Mouse (Mus musculus) embryonic facial prominence, embryonic 15.5 days (tissue): ENCODE results near the gene Copz1. TPM values are rescaled to one million over a fixed set of nuclear protein-coding genes. Genes with fewer than 3 reads are reported as not detected.
A peak's percentile ranks its signal among the peaks of the same experiment; 100 is the strongest.

ENCODE experiments used
- ATAC-seq: fragments of 200-750 bp; cut with Nextera tagmentation; 2 replicates; pipeline ENCODE4 v1.8.0; 2017; ENCODE audit warnings: low read depth, moderate TSS enrichment; ENCODE audit not compliant: insufficient number of reproducible peaks, low FRiP score, low TSS enrichment
- H3K27ac ChIP-seq: fragments of 300-500 bp; sonication (generic); replicated peaks from 2 replicates; pipeline ENCODE4 v1.5.1; 2015; ENCODE audit warnings: mild to moderate bottlenecking, inconsistent platforms
- H3K27me3 ChIP-seq: fragments of 300-500 bp; sonication (generic); 2 replicates; pipeline ENCODE4 v1.6.1; 2015; ENCODE audit warnings: inconsistent platforms
- H3K36me3 ChIP-seq: fragments of 300-500 bp; sonication (generic); 2 replicates; pipeline ENCODE4 v1.6.1; 2015; ENCODE audit warnings: mild to moderate bottlenecking, inconsistent platforms
- H3K4me1 ChIP-seq: fragments of 300-500 bp; sonication (generic); 2 replicates; pipeline ENCODE4 v1.6.1; 2015; ENCODE audit warnings: inconsistent platforms
- H3K4me2 ChIP-seq: fragments of 300-500 bp; sonication (generic); replicated peaks from 2 replicates; pipeline ENCODE4 v1.6.1; 2015; ENCODE audit warnings: mild to moderate bottlenecking, inconsistent platforms
- H3K4me3 ChIP-seq: fragments of 300-500 bp; sonication (generic); replicated peaks from 2 replicates; pipeline ENCODE4 v1.5.1; 2015; ENCODE audit warnings: mild to moderate bottlenecking, inconsistent platforms
- H3K9ac ChIP-seq: fragments of 300-500 bp; sonication (generic); 2 replicates; pipeline ENCODE4 v1.6.1; 2015; ENCODE audit warnings: inconsistent platforms
- H3K9me3 ChIP-seq: fragments of 300-500 bp; sonication (generic); replicated peaks from 2 replicates; pipeline ENCODE4 v1.6.1; 2016; ENCODE audit warnings: inconsistent platforms
- WGBS: fragments of 180-500 bp; shearing (Covaris S2); methylation state at CpG from one replicate; pipeline ENCODE4 v1.1.7; 2015; 5-methylcytosine and 5-hydroxymethylcytosine counted together
- polyA plus RNA-seq: library from polyadenylated mRNA; unstranded; fragments of >200 nt; fragmentation: Nextera tagmentation; extraction: Ambion mirVana; gene quantifications from 2 replicates; pipeline ENCODE4 v1.2.1, GENCODE M21; 2015

The Copz1 gene
- polyA plus RNA-seq = 264 and 279 TPM in 2 replicates

- peak within 1 kb of the TSS; percentile 99 for H3K9ac ChIP-seq
- H3K27me3 ChIP-seq = no peaks in the 10 kb centered on the region
- peaks cover 15% of the 10 kb centered on the region for H3K4me1 ChIP-seq
- under 1% methylated on average over 38 of the region's 38 CpGs for WGBS
- peak; percentile 99 for ATAC-seq
- peak within 1 kb of the TSS; percentile 91 for H3K4me3 ChIP-seq
- peak within 1 kb of the TSS; percentile 75 for H3K27ac ChIP-seq
- peak within 1 kb of the TSS; percentile 64 for H3K4me2 ChIP-seq
- no peaks in the 10 kb centered on the region for H3K36me3 ChIP-seq
- no peaks in the 10 kb centered on the region for H3K9me3 ChIP-seq
Measured at GRCm38 (mm10) chr15:103272419-103273279, at the start of gene Copz1. TSS of gene Copz1 (plus strand) at chr15:103272714.

- H3K9ac ChIP-seq = no peak overlapping the region
- 83% methylated on average over 2 of the region's 2 CpGs for WGBS
- no peaks in the 10 kb centered on the region for H3K9me3 ChIP-seq
- H3K36me3 ChIP-seq = 0 out of 2 replicates have a peak, but pooled peaks cover under 1% of the 10 kb centered on the region
- H3K4me3 ChIP-seq = no peak overlapping the region
- peaks cover 10% of the 10 kb centered on the region; the same call in 1 of the 2 replicates for H3K4me1 ChIP-seq
- H3K27me3 ChIP-seq = no peaks in the 10 kb centered on the region
- ATAC-seq = no peak
- no peak overlapping the region for H3K27ac ChIP-seq
- H3K4me2 ChIP-seq = no peak overlapping the region
Measured at GRCm38 (mm10) chr15:103224161-103224560, 48.4 kb upstream of the Copz1 start.

GRCm38 (mm10) chr15:103227022-103227421, 45.5 kb upstream of the Copz1 start:
- Histone ChIP-seq H3K27ac (no peak overlapping the region), H3K9ac (no peak overlapping the region), H3K27me3 (no peaks in the 10 kb centered on the region), H3K9me3 (no peaks in the 10 kb centered on the region), H3K36me3 (no peaks in the 10 kb centered on the region), H3K4me3 (no peak overlapping the region), H3K4me2 (no peak overlapping the region), H3K4me1 (peaks cover 10% of the 10 kb centered on the region; the same call in 1 of the 2 replicates)
- WGBS = 83% methylated on average over 3 of the region's 3 CpGs
- no peak for ATAC-seq

GRCm38 (mm10) chr15:103227572-103227971, 44.9 kb upstream of the Copz1 start:
- Histone ChIP-seq H3K4me2 (no peak overlapping the region), H3K9ac (no peak overlapping the region), H3K27me3 (no peaks in the 10 kb centered on the region), H3K9me3 (no peaks in the 10 kb centered on the region), H3K36me3 (no peaks in the 10 kb centered on the region), H3K4me1 (peaks cover 10% of the 10 kb centered on the region; the same call in 1 of the 2 replicates), H3K27ac (no peak overlapping the region), H3K4me3 (no peak overlapping the region)
- ATAC-seq = no peak
- WGBS = 67% methylated on average over 2 of the region's 2 CpGs

- Histone ChIP-seq H3K4me2 (no peak overlapping the region), H3K9me3 (no peaks in the 10 kb centered on the region), H3K9ac (no peak overlapping the region), H3K4me3 (no peak overlapping the region), H3K27me3 (no peaks in the 10 kb centered on the region), H3K36me3 (no peaks in the 10 kb centered on the region), H3K27ac (peak overlapping the region; percentile 4; the same call in 1 of the 2 replicates), H3K4me1 (peaks cover 10% of the 10 kb centered on the region; the same call in 1 of the 2 replicates)
- no peak for ATAC-seq
- 64% methylated on average over 2 of the region's 2 CpGs for WGBS
Measured at GRCm38 (mm10) chr15:103228904-103229303, 43.6 kb upstream of the Copz1 start.

- Histone ChIP-seq H3K4me2 (no peak overlapping the region), H3K27me3 (no peaks in the 10 kb centered on the region), H3K4me3 (no peak overlapping the region), H3K9ac (no peak overlapping the region), H3K9me3 (no peaks in the 10 kb centered on the region), H3K27ac (no peak overlapping the region), H3K4me1 (no peaks in the 10 kb centered on the region), H3K36me3 (peaks cover 14% of the 10 kb centered on the region)
- no peak for ATAC-seq
- 76% methylated on average over 2 of the region's 2 CpGs for WGBS
Measured at GRCm38 (mm10) chr15:103233119-103233518, 39.4 kb upstream of the Copz1 start.

DNA sequence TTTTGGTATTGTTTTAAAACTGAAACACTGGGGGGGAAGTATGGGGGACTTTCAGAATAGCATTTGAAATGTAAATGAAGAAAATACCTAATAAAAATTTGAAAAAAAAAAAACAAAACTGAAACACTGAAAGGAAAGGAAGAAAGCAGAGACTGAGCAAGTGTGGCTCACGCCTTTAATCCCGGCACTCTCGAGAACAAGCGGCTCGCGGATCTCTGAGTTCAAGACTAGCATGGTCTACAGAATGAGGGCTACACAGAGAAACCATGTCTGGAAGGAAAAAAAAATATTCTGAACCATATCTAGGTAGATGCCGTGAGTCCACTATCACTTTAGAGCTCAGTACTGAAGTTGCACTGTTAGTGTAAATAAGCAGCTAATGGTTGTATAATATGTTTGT, 35.2 kb upstream of the Copz1 start:
- no peaks in the 10 kb centered on the region for H3K27me3 ChIP-seq
- WGBS = 93% methylated on average over 7 of the region's 7 CpGs
- H3K4me3 ChIP-seq = no peak overlapping the region
- no peak overlapping the region for H3K9ac ChIP-seq
- H3K27ac ChIP-seq = no peak overlapping the region
- H3K9me3 ChIP-seq = no peaks in the 10 kb centered on the region
- ATAC-seq = no peak
- no peak overlapping the region for H3K4me2 ChIP-seq
- H3K4me1 ChIP-seq = peaks cover 3% of the 10 kb centered on the region
- H3K36me3 ChIP-seq = peaks cover 20% of the 10 kb centered on the region

GRCm38 (mm10) chr15:103239130-103239684, 33.3 kb upstream of the Copz1 start:
- Histone ChIP-seq H3K27me3 (no peaks in the 10 kb centered on the region), H3K4me3 (peak overlapping the region; percentile 72), H3K36me3 (peaks cover 38% of the 10 kb centered on the region), H3K9me3 (no peaks in the 10 kb centered on the region), H3K4me2 (peak overlapping the region; percentile 55), H3K9ac (peak overlapping the region; percentile 33), H3K27ac (peak overlapping the region; percentile 94), H3K4me1 (peaks cover 15% of the 10 kb centered on the region)
- ATAC-seq = peak; percentile 91
- under 1% methylated on average over 26 of the region's 26 CpGs for WGBS

GRCm38 (mm10) chr15:103239685-103240159, 32.8 kb upstream of the Copz1 start, which contains the start of gene Cbx5:
TSS of gene Cbx5 (minus strand) at chr15:103239816.
- Histone ChIP-seq H3K9me3 (no peaks in the 10 kb centered on the region), H3K27me3 (no peaks in the 10 kb centered on the region), H3K27ac (peak within 1 kb of the TSS; percentile 94), H3K36me3 (peaks cover 35% of the 10 kb centered on the region), H3K9ac (peak within 1 kb of the TSS; percentile 75), H3K4me3 (peak within 1 kb of the TSS; percentile 72), H3K4me1 (peaks cover 15% of the 10 kb centered on the region), H3K4me2 (peak within 1 kb of the TSS; percentile 73)
- under 1% methylated on average over 39 of the region's 39 CpGs for WGBS
- ATAC-seq = peak; percentile 94

DNA sequence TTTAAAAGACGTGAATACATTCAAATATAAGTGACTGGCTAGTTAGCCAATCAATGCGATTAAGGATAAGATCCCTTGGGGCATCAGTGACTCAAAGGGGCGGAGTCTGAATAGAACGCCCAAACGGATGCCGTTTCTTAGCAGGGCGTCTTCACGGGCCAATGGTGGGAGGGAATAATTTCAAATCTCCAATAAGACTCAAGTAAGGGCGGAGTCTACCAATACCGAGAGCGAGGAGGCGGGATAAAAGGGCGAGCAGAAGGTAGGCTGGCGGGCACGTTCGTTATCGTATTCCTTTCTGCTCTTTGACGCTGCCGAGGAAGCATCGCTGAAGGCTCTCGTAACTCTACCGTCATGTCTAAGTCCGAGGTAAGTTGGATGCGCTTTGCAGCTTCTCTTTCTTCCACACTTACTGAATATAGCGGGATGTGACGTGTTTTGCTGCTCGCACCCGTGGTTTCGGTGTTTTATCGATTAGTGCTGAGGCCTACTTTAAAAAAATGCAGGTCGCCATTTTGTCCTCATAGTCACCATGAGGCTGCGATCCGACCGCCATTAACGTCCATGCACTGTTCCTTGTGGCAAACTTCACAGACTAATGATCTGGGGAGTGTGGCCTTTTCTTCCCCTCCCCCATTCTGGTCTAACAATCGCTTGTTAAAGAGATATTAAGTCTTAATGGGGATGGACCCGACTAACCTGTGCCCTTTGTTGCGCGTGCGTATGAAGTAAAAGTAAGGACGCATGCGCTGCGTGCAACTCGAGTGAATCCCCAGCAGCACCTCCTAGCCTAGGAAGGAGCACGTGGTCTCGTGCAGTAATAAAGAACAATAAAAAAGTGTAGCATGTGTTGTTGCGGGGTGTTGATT, 32.1 kb upstream of the Copz1 start, which contains the start of gene Hnrnpa1:
Hnrnpa1 (plus strand) TSS at position 273 of the 869 bp plus-strand sequence.
- Histone ChIP-seq H3K4me1 (peaks cover 18% of the 10 kb centered on the region), H3K27me3 (no peaks in the 10 kb centered on the region), H3K9me3 (no peaks in the 10 kb centered on the region), H3K4me3 (peak within 1 kb of the TSS; percentile 72), H3K27ac (peak within 1 kb of the TSS; percentile 94), H3K4me2 (peak within 1 kb of the TSS; percentile 73), H3K36me3 (peaks cover 36% of the 10 kb centered on the region), H3K9ac (peak within 1 kb of the TSS; percentile 75)
- WGBS = under 1% methylated on average over 47 of the region's 47 CpGs
- peak; percentile 92 for ATAC-seq
